Mouse (Mus musculus): Measurements from ENCODE around the gene Mrps18b.

Gene Mrps18b

DNA sequence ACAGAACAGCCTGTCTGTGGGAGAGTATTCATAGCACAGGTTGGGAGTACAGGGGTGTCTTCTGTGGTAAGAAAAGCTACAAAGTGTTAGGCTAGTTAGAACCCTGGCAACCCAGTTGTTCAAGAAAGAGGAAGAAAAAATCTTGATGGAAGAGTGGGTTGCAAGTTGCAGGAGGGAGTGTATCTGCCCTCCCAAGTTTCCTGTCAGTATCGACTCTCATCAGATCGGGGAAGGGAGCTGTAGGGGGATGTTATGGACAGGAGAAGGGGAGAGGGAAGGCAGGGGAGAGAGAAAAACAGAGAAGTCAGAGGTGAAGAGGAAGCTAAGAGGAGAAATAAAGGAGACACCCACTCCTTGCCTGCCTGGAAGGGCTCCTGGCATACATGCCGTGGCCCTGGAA is 15.6 kb downstream of the Mrps18b start:
- H3K36me3 ChIP-seq (ENCODE audit: insufficient read depth, low read length), result peaks cover 42% of the 10 kb centered on the region
- no peaks in the 10 kb centered on the region for H3K27me3 ChIP-seq (ENCODE audit: insufficient read depth, low read length)
- TF ChIP-seq CTCF (conservative IDR thresholded peaks at IDR 0.05; ENCODE audit: low read length), result no peak
- TF ChIP-seq POU5F1 (IDR thresholded peaks at IDR 0.05; ENCODE audit: borderline replicate concordance, low read length), result no peak
- no peak for TF ChIP-seq NANOG (IDR thresholded peaks at IDR 0.05; ENCODE audit: borderline replicate concordance, low read length)
- no peak overlapping the region for H3K4me3 ChIP-seq (replicated peaks; ENCODE audit: low read length)
- no peaks in the 10 kb centered on the region for H3K9me3 ChIP-seq (ENCODE audit: low read length)
- peaks cover 52% of the 10 kb centered on the region for H3K4me1 ChIP-seq (replicated peaks; ENCODE audit: low read depth, low read length)

DNA sequence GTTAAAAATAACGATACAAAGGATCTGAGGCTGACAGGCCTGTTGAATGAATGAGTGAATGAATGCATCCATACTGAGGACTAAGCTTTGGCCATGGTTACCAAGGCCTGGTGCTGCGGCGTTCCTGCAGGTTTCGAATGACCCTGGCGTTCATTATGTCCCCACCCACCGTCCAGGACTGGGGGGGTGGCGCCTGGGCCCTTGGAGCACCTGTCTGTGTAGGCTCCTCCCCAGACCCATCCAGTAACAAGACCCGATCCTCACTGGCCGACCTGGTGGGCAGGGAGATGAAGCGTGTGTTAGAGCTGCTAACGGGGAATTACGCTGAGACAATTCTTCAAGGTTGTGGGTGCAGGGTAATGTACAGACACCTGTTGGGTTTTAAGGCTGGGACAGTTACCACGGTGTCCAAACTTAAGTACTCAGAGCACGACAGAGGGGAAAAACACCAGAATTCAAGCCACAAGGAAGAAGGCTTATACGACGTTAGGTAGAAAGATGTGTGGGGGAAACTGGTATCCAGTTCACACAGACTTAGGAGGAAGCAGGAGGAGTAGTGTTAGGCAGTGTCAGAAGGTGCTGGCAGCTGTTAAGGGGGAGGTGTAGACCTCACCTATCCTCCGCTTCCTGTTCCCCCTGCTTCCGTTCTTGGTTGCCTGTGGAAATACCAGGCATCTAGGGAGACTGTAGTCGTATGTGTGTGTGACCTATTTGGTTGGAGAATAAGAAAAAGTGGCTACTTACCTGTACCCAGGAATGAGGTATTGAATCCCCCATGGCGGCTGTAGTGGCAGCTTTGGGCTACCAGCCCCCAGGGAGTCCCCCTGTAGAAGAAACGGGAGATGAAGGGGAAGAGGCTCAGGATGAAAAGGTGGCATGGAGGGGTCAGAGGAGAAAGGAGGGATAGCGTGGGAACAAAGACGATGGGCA is 18.3 kb downstream of the Mrps18b start:
- peaks cover 46% of the 10 kb centered on the region for H3K36me3 ChIP-seq (ENCODE audit: insufficient read depth, low read length)
- peaks cover 73% of the 10 kb centered on the region for H3K4me1 ChIP-seq (replicated peaks; ENCODE audit: low read depth, low read length)
- H3K27me3 ChIP-seq (ENCODE audit: insufficient read depth, low read length), result no peaks in the 10 kb centered on the region
- H3K9me3 ChIP-seq (ENCODE audit: low read length), result no peaks in the 10 kb centered on the region
- no peak for TF ChIP-seq NANOG (IDR thresholded peaks at IDR 0.05; ENCODE audit: borderline replicate concordance, low read length)
- no peak for TF ChIP-seq CTCF (conservative IDR thresholded peaks at IDR 0.05; ENCODE audit: low read length)
- no peak for TF ChIP-seq POU5F1 (IDR thresholded peaks at IDR 0.05; ENCODE audit: borderline replicate concordance, low read length)
- peak overlapping the region; percentile 92 for H3K4me3 ChIP-seq (replicated peaks; ENCODE audit: low read length)

DNA sequence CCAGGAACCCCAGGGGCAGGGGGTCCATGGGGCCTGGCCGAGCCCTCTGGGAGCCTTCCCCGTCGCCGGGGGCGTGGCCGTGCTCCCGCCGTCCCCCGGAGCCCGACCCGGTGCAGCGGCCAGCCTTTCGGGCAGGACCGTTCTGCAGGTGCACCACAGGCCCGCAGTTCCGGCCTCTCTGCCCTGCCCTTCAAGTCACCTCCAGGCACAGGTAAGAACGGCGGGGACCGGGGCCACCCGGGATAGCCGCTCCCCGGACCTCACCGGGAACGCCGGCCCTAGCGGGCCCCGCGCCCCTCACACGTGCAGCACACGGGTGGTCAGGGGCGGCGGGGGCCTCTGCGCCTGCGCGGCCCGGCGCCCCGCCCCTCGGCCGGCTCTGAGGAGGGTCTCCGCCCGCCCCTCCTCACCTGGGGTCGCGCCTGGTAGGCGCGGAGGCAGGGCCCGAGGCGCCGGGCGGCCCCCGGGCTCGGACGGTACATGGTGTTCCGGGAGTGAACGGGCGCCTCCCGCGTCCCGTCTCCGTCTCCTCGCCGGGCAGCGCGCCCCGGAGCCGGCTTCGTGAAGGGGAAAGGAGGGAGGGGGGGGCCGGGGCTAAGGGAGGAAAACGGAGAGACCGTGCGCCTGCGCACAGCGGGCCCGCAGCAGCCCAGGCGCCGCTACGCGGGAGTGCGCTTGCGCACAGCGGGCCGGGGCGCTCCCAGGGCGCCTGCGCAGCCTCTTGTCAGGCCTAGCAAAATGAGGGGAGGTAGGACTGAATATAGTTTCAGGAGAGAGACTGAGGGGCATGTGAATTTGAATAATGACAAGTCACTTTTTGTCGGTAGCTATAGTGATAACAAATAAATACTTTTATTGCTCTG is 19.2 kb downstream of the Mrps18b start, which contains the start of gene 2310061I04Rik:
Gene 2310061I04Rik (minus strand): TSS at position 651 of the 863 bp plus-strand sequence.
- Histone ChIP-seq H3K9me3 (ENCODE audit: low read length) (no peaks in the 10 kb centered on the region), H3K4me1 (replicated peaks; ENCODE audit: low read depth, low read length) (peaks cover 74% of the 10 kb centered on the region), H3K4me3 (replicated peaks; ENCODE audit: low read length) (peak within 1 kb of the TSS; percentile 92), H3K36me3 (ENCODE audit: insufficient read depth, low read length) (peaks cover 50% of the 10 kb centered on the region), H3K27me3 (ENCODE audit: insufficient read depth, low read length) (no peaks in the 10 kb centered on the region)
- TF ChIP-seq POU5F1 (IDR thresholded peaks at IDR 0.05; ENCODE audit: borderline replicate concordance, low read length) (no peak), NANOG (IDR thresholded peaks at IDR 0.05; ENCODE audit: borderline replicate concordance, low read length) (no peak), CTCF (conservative IDR thresholded peaks at IDR 0.05; ENCODE audit: low read length) (no peak)

DNA sequence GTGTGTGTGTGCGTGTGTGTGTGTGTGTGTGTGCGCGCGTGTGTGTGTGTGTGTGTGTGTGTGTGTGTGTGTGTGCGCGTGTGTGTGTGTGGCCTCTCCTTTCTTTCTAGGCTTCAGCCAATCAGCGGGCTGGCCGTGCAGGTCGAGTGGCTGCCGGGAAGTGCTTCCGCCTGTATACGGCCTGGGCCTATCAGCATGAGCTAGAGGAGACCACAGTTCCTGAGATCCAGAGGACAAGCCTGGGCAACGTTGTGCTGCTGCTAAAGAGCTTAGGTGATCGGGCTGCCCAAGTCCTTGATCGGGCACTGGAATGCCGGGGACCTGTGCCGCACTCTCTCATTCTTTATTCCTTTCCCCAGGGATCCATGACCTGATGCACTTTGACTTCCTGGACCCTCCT is 28.5 kb downstream of the Mrps18b start:
- Histone ChIP-seq H3K4me1 (replicated peaks; ENCODE audit: low read depth, low read length) (peaks cover 73% of the 10 kb centered on the region), H3K27me3 (ENCODE audit: insufficient read depth, low read length) (no peaks in the 10 kb centered on the region)
- TF ChIP-seq CTCF (conservative IDR thresholded peaks at IDR 0.05; ENCODE audit: low read length) (no peak), NANOG (IDR thresholded peaks at IDR 0.05; ENCODE audit: borderline replicate concordance, low read length) (no peak), POU5F1 (IDR thresholded peaks at IDR 0.05; ENCODE audit: borderline replicate concordance, low read length) (no peak)

DNA sequence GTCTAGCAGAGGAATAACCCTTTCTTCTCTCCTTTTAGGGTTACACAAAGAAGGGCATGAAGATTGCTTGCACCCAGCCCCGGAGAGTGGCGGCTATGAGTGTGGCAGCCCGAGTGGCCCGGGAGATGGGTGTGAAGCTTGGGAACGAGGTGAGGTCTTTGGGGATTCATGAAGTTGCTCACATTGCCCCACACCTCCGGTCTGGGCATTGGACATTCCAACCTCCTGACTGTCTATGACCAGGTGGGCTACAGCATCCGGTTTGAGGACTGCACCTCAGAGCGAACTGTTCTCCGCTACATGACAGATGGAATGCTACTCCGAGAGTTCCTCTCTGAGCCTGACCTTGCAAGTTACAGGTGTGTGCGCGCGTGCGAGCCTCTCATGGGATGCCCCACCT is 32.4 kb downstream of the Mrps18b start:
- H3K4me1 ChIP-seq (replicated peaks; ENCODE audit: low read depth, low read length), result peaks cover 66% of the 10 kb centered on the region
- H3K4me3 ChIP-seq (replicated peaks; ENCODE audit: low read length), result no peak overlapping the region
- H3K9me3 ChIP-seq (ENCODE audit: low read length), result no peaks in the 10 kb centered on the region
- no peak for TF ChIP-seq CTCF (conservative IDR thresholded peaks at IDR 0.05; ENCODE audit: low read length)
- TF ChIP-seq POU5F1 (IDR thresholded peaks at IDR 0.05; ENCODE audit: borderline replicate concordance, low read length), result no peak
- TF ChIP-seq NANOG (IDR thresholded peaks at IDR 0.05; ENCODE audit: borderline replicate concordance, low read length), result no peak
- H3K36me3 ChIP-seq (ENCODE audit: insufficient read depth, low read length), result peaks cover 73% of the 10 kb centered on the region
- H3K27me3 ChIP-seq (ENCODE audit: insufficient read depth, low read length), result no peaks in the 10 kb centered on the region

More for the DNA sequence above, 28.5 kb downstream of the Mrps18b start:
- Histone ChIP-seq H3K9me3 (ENCODE audit: low read length) (no peaks in the 10 kb centered on the region), H3K4me3 (replicated peaks; ENCODE audit: low read length) (peak overlapping the region; percentile 92), H3K36me3 (ENCODE audit: insufficient read depth, low read length) (peaks cover 94% of the 10 kb centered on the region)

DNA sequence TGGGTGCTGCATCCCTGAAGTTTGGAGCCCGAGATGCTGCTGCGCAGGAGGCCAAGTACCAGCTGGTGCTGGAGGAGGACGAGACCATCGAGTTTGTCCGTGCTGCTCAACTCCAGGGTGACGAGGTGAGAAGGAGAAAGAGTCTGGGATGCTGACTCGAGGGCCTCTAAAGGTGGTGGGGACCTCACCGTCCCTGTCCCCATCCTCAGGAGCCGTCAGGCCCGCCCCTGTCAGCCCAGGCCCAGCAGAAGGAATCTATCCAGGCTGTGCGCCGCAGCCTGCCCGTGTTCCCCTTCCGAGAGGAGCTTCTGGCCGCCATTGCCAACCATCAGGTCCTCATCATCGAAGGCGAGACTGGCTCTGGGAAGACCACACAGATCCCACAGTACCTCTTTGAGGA is 33.3 kb downstream of the Mrps18b start:
- TF ChIP-seq CTCF (conservative IDR thresholded peaks at IDR 0.05; ENCODE audit: low read length) (no peak), POU5F1 (IDR thresholded peaks at IDR 0.05; ENCODE audit: borderline replicate concordance, low read length) (no peak), NANOG (IDR thresholded peaks at IDR 0.05; ENCODE audit: borderline replicate concordance, low read length) (no peak)
- H3K4me3 ChIP-seq (replicated peaks; ENCODE audit: low read length), result no peak overlapping the region
- H3K36me3 ChIP-seq (ENCODE audit: insufficient read depth, low read length), result peaks cover 64% of the 10 kb centered on the region
- peaks cover 57% of the 10 kb centered on the region for H3K4me1 ChIP-seq (replicated peaks; ENCODE audit: low read depth, low read length)
- H3K27me3 ChIP-seq (ENCODE audit: insufficient read depth, low read length), result no peaks in the 10 kb centered on the region
- H3K9me3 ChIP-seq (ENCODE audit: low read length), result no peaks in the 10 kb centered on the region

DNA sequence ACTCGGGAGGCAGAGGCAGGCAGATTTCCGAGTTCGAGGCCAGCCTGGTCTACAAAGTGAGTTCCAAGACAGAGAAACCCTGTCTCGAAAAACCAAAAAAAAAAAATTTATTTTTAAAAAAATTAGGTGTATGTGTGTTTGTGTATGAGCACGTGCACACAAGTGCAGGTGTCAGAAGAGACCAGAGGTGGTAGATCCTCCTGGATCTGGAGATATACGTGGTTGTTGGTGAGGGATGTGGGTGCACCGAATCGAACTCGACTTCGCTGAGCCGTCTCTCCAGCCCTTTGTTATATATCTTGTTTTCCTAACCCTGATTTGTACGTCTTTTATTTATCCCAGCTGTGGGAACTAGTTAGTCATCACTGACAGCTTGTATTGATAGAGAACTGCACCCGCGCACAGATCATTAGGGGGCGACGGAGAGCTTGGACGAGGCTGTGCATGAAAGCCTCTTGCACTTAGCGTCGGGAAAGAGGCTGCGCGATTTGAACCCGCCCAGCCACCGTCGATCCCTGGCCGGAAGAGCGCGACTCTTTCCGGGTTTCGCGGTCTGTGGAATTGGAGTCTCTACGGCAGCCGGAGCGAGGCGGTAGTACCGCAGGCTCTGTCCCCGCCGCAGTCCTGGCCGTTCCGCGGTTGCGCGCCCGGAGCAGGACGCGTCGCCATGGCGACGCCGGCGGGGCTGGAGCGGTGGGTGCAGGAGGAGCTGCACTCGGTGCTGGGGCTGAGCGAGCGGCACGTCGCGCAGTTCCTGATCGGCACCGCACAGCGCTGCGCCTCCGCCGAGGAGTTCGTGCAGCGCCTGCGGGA is 36.7 kb downstream of the Mrps18b start, which contains the start of gene Dhx16:
Gene Dhx16 (plus strand): TSS at position 575 of the 813 bp plus-strand sequence.
- H3K27me3 ChIP-seq (ENCODE audit: insufficient read depth, low read length), result no peaks in the 10 kb centered on the region
- TF ChIP-seq POU5F1 (IDR thresholded peaks at IDR 0.05; ENCODE audit: borderline replicate concordance, low read length) (no peak), CTCF (conservative IDR thresholded peaks at IDR 0.05; ENCODE audit: low read length) (peak; percentile 53)
- H3K9me3 ChIP-seq (ENCODE audit: low read length), result no peaks in the 10 kb centered on the region
- H3K4me1 ChIP-seq (replicated peaks; ENCODE audit: low read depth, low read length), result peaks cover 49% of the 10 kb centered on the region
- peak within 1 kb of the TSS; percentile 100 for H3K4me3 ChIP-seq (replicated peaks; ENCODE audit: low read length)
- peaks cover 50% of the 10 kb centered on the region for H3K36me3 ChIP-seq (ENCODE audit: insufficient read depth, low read length)
